Mouse (Mus musculus) stomach, embryonic 15.5 days (tissue): ENCODE results near the gene Npas4. TPM values are rescaled to one million over a fixed set of nuclear protein-coding genes. Genes with fewer than 3 reads are reported as not detected.
"Not testable (repeated sequence)": the region's sequence is repeated elsewhere in the genome, so short reads cannot be mapped to it uniquely, and the experiment has no call there.

Experiments used
- ATAC-seq: fragments of 200-750 bp; cut with Nextera tagmentation; 2 replicates; pipeline ENCODE4 v1.8.0; 2017; ENCODE audit warnings: low read depth, moderate number of reproducible peaks, moderate TSS enrichment; ENCODE audit not compliant: insufficient read depth, low FRiP score
- H3K27ac ChIP-seq: fragments of 300-500 bp; sonication (generic); 2 replicates; pipeline ENCODE4 v1.5.1; 2015; ENCODE audit warnings: mild to moderate bottlenecking, inconsistent platforms
- H3K27me3 ChIP-seq: fragments of 300-500 bp; sonication (generic); replicated peaks from 2 replicates; pipeline ENCODE4 v1.6.1; 2015; ENCODE audit warnings: inconsistent platforms
- H3K36me3 ChIP-seq: fragments of 300-500 bp; sonication (generic); 2 replicates; pipeline ENCODE4 v1.6.1; 2015; ENCODE audit warnings: inconsistent platforms
- H3K4me1 ChIP-seq: fragments of 300-500 bp; sonication (generic); 2 replicates; pipeline ENCODE4 v1.6.1; 2015; ENCODE audit warnings: inconsistent platforms
- H3K4me2 ChIP-seq: fragments of 300-500 bp; sonication (generic); 2 replicates; pipeline ENCODE4 v1.6.1; 2015; ENCODE audit warnings: mild to moderate bottlenecking, inconsistent platforms
- H3K4me3 ChIP-seq: fragments of 300-500 bp; sonication (generic); replicated peaks from 2 replicates; pipeline ENCODE4 v1.5.1; 2015; ENCODE audit warnings: inconsistent platforms
- H3K9ac ChIP-seq: fragments of 300-500 bp; sonication (generic); 2 replicates; pipeline ENCODE4 v1.6.1; 2015; ENCODE audit warnings: inconsistent platforms
- H3K9me3 ChIP-seq: fragments of 300-500 bp; sonication (generic); 2 replicates; pipeline ENCODE4 v1.6.1; 2016; ENCODE audit warnings: inconsistent platforms
- WGBS: fragments of 180-500 bp; shearing (Covaris S2); methylation state at CpG from one replicate; pipeline ENCODE4 v1.1.7; 2015; 5-methylcytosine and 5-hydroxymethylcytosine counted together
- polyA plus RNA-seq: library from polyadenylated mRNA; unstranded; fragments of >200 nt; fragmentation: Nextera tagmentation; extraction: Ambion mirVana; gene quantifications from 2 replicates; pipeline ENCODE4 v1.2.1, GENCODE M21; 2015

Gene Npas4
- polyA plus RNA-seq, 1 experiment from 2014 or later, result 0.24 TPM

- no peak overlapping the region for H3K27ac ChIP-seq
- H3K4me3 ChIP-seq, result no peak overlapping the region; the same call in 1 of the 2 replicates
- no peak for ATAC-seq
- no peaks in the 10 kb centered on the region for H3K9me3 ChIP-seq
- peaks cover 34% of the 10 kb centered on the region for H3K27me3 ChIP-seq
- H3K4me2 ChIP-seq, result no peak overlapping the region
- H3K36me3 ChIP-seq, result no peaks in the 10 kb centered on the region
- H3K9ac ChIP-seq, result no peak overlapping the region
- peaks cover 11% of the 10 kb centered on the region; the same call in 1 of the 2 replicates for H3K4me1 ChIP-seq
- WGBS, result 25% methylated on average over 40 of the region's 47 CpGs
Observed at GRCm38 (mm10) chr19:4989434-4990255, 471 bp downstream of the Npas4 start.

- ATAC-seq, result peak; percentile 38; the same call in 1 of the 2 replicates
- peaks cover 39% of the 10 kb centered on the region for H3K27me3 ChIP-seq
Observed at GRCm38 (mm10) chr19:4989013-4989412, 1.1 kb downstream of the Npas4 start.

GRCm38 (mm10) chr19:4981767-4982166, 8.3 kb downstream of the Npas4 start:
- H3K36me3 ChIP-seq, result no peaks in the 10 kb centered on the region
- H3K27ac ChIP-seq, result no peak overlapping the region
- no peaks in the 10 kb centered on the region for H3K4me1 ChIP-seq
- H3K27me3 ChIP-seq, result peaks cover 25% of the 10 kb centered on the region
- ATAC-seq, result no peak
- no peak overlapping the region for H3K4me2 ChIP-seq
- no peaks in the 10 kb centered on the region for H3K9me3 ChIP-seq
- H3K4me3 ChIP-seq, result no peak overlapping the region
- H3K9ac ChIP-seq, result no peak overlapping the region

More at GRCm38 (mm10) chr19:4989013-4989412, 1.1 kb downstream of the Npas4 start:
- no peaks in the 10 kb centered on the region for H3K9me3 ChIP-seq
- WGBS, result 5% methylated on average over 13 of the region's 13 CpGs
- no peak overlapping the region for H3K27ac ChIP-seq
- no peak overlapping the region for H3K9ac ChIP-seq
- no peak overlapping the region for H3K4me3 ChIP-seq
- no peaks in the 10 kb centered on the region for H3K36me3 ChIP-seq
- H3K4me2 ChIP-seq, result no peak overlapping the region
- peaks cover 11% of the 10 kb centered on the region; the same call in 1 of the 2 replicates for H3K4me1 ChIP-seq

GRCm38 (mm10) chr19:4968236-4968635, 21.9 kb downstream of the Npas4 start:
- H3K4me1 ChIP-seq, result no peaks in the 10 kb centered on the region
- H3K27ac ChIP-seq, result no peak overlapping the region
- H3K36me3 ChIP-seq, result peaks cover 10% of the 10 kb centered on the region
- no peaks in the 10 kb centered on the region for H3K27me3 ChIP-seq
- no peak overlapping the region for H3K4me3 ChIP-seq
- no peak overlapping the region for H3K9ac ChIP-seq
- WGBS, result 61% methylated on average over 2 of the region's 2 CpGs
- ATAC-seq, result no peak
- H3K9me3 ChIP-seq, result no peaks in the 10 kb centered on the region
- no peak overlapping the region for H3K4me2 ChIP-seq

GRCm38 (mm10) chr19:4961928-4962601, 28.1 kb downstream of the Npas4 start, which contains the start of gene Mrpl11:
TSS of gene Mrpl11 (plus strand) at chr19:4962147.
- peak within 1 kb of the TSS; percentile 85 for H3K9ac ChIP-seq
- H3K9me3 ChIP-seq, result no peaks in the 10 kb centered on the region
- peak within 1 kb of the TSS; percentile 84 for H3K27ac ChIP-seq
- under 1% methylated on average over 34 of the region's 34 CpGs for WGBS
- no peaks in the 10 kb centered on the region for H3K27me3 ChIP-seq
- peak; percentile 97 for ATAC-seq
- peaks cover 7% of the 10 kb centered on the region; the same call in 1 of the 2 replicates for H3K4me1 ChIP-seq
- H3K4me3 ChIP-seq, result peak within 1 kb of the TSS; percentile 98
- peaks cover 10% of the 10 kb centered on the region for H3K36me3 ChIP-seq
- H3K4me2 ChIP-seq, result peak within 1 kb of the TSS; percentile 66

GRCm38 (mm10) chr19:4948641-4949040, 41.5 kb downstream of the Npas4 start:
- H3K4me3 ChIP-seq, H3K4me1 ChIP-seq, H3K4me2 ChIP-seq, H3K9ac ChIP-seq, H3K9me3 ChIP-seq, ATAC-seq, H3K27me3 ChIP-seq, H3K36me3 ChIP-seq, H3K27ac ChIP-seq: not testable (repeated sequence)
- 79% methylated on average over 9 of the region's 9 CpGs for WGBS

GRCm38 (mm10) chr19:4945540-4945939, 44.6 kb downstream of the Npas4 start:
- no peak for ATAC-seq
- no peak overlapping the region for H3K27ac ChIP-seq
- 44% methylated on average over 6 of the region's 6 CpGs for WGBS

GRCm38 (mm10) chr19:4943253-4943588, 46.9 kb downstream of the Npas4 start:
- 0 out of 2 replicates have a peak, but pooled peaks cover 4% of the 10 kb centered on the region for H3K27me3 ChIP-seq
- H3K4me2 ChIP-seq, result peak overlapping the region; percentile 96
- H3K4me1 ChIP-seq, result 0 out of 2 replicates have a peak, but pooled peaks cover 5% of the 10 kb centered on the region
- WGBS, result 6% methylated on average over 13 of the region's 13 CpGs
- no peak overlapping the region for H3K27ac ChIP-seq
- no peak overlapping the region for H3K9ac ChIP-seq
- peak; percentile 44; the same call in 1 of the 2 replicates for ATAC-seq
- H3K36me3 ChIP-seq, result no peaks in the 10 kb centered on the region
- no peaks in the 10 kb centered on the region for H3K9me3 ChIP-seq
- peak overlapping the region; percentile 66 for H3K4me3 ChIP-seq

More at GRCm38 (mm10) chr19:4945540-4945939, 44.6 kb downstream of the Npas4 start:
- Histone ChIP-seq H3K4me1 (0 out of 2 replicates have a peak, but pooled peaks cover 5% of the 10 kb centered on the region), H3K4me3 (no peak overlapping the region), H3K4me2 (no peak overlapping the region), H3K9me3 (no peaks in the 10 kb centered on the region), H3K9ac (no peak overlapping the region), H3K27me3 (0 out of 2 replicates have a peak, but pooled peaks cover 4% of the 10 kb centered on the region), H3K36me3 (no peaks in the 10 kb centered on the region)

GRCm38 (mm10) chr19:4942551-4943252, 47.4 kb downstream of the Npas4 start, which contains the start of gene Peli3:
TSS of gene Peli3 (minus strand) at chr19:4943127.
- Histone ChIP-seq H3K4me3 (peak within 1 kb of the TSS; percentile 66), H3K9me3 (no peaks in the 10 kb centered on the region), H3K4me1 (0 out of 2 replicates have a peak, but pooled peaks cover 5% of the 10 kb centered on the region), H3K27ac (no peak within 1 kb of the TSS), H3K27me3 (0 out of 2 replicates have a peak, but pooled peaks cover 4% of the 10 kb centered on the region), H3K4me2 (peak within 1 kb of the TSS; percentile 96), H3K36me3 (no peaks in the 10 kb centered on the region), H3K9ac (peak within 1 kb of the TSS; percentile 45; the same call in 1 of the 2 replicates)
- ATAC-seq, result peak; percentile 97
- whole genome bisulfite sequencing, result under 1% methylated on average over 52 of the region's 55 CpGs

GRCm38 (mm10) chr19:4937444-4938310, 52.4 kb downstream of the Npas4 start:
- H3K4me2 ChIP-seq, result no peak overlapping the region
- no peak for ATAC-seq
- 0 out of 2 replicates have a peak, but pooled peaks cover 5% of the 10 kb centered on the region for H3K4me1 ChIP-seq
- no peak overlapping the region for H3K27ac ChIP-seq
- no peaks in the 10 kb centered on the region for H3K9me3 ChIP-seq
- H3K36me3 ChIP-seq, result no peaks in the 10 kb centered on the region
- no peak overlapping the region for H3K4me3 ChIP-seq
- 0 out of 2 replicates have a peak, but pooled peaks cover 4% of the 10 kb centered on the region for H3K27me3 ChIP-seq
- no peak overlapping the region for H3K9ac ChIP-seq
- 88% methylated on average over 17 of the region's 17 CpGs for WGBS

- Histone ChIP-seq H3K9me3 (no peaks in the 10 kb centered on the region), H3K4me2 (no peak overlapping the region), H3K27me3 (0 out of 2 replicates have a peak, but pooled peaks cover 4% of the 10 kb centered on the region), H3K4me3 (no peak overlapping the region), H3K9ac (no peak overlapping the region), H3K36me3 (no peaks in the 10 kb centered on the region), H3K4me1 (no peaks in the 10 kb centered on the region), H3K27ac (no peak overlapping the region)
- no peak for ATAC-seq
- 74% methylated on average over 2 of the region's 2 CpGs for WGBS
Observed at GRCm38 (mm10) chr19:4936896-4937295, 53.2 kb downstream of the Npas4 start.
